Mouse (Mus musculus) G1E (cell line): Measurements from ENCODE around the gene Rftn1. TPM values are rescaled to one million over a fixed set of nuclear protein-coding genes. Genes with fewer than 3 reads are reported as not detected.

Source experiments
- ATAC-seq: 2 replicates; pipeline ENCODE4 v1.8.0; 2016; ENCODE audit warnings: mild to moderate bottlenecking; ENCODE audit not compliant: insufficient number of reproducible peaks, poor library complexity, low FRiP score, severe bottlenecking; ENCODE audit errors: extremely low read depth
- DNase-seq: peaks from one replicate; pipeline ENCODE4 v3.0.0; 2012; ENCODE audit warnings: low spot score
- H3K27me3 ChIP-seq: 2 replicates; pipeline ENCODE4 v1.6.1; 2012; ENCODE audit warnings: mild to moderate bottlenecking, low read length, inconsistent platforms; ENCODE audit not compliant: insufficient read depth
- H3K36me3 ChIP-seq: replicated peaks from 2 replicates; pipeline ENCODE3; 2012; ENCODE audit warnings: mild to moderate bottlenecking, inconsistent platforms
- H3K4me1 ChIP-seq: 2 replicates; pipeline ENCODE4 v1.6.1; 2012; ENCODE audit warnings: low read depth, low read length, inconsistent platforms, mixed read lengths; ENCODE audit not compliant: insufficient read depth
- H3K4me3 ChIP-seq: 2 replicates; pipeline ENCODE4 v1.5.1; 2012; ENCODE audit warnings: low read depth, mild to moderate bottlenecking, inconsistent platforms, low read length, moderate library complexity, mixed read lengths
- H3K9me3 ChIP-seq: replicated peaks from 2 replicates; pipeline ENCODE4 v1.6.1; 2012; ENCODE audit warnings: inconsistent platforms
- CTCF ChIP-seq: IDR thresholded peaks from 2 replicates; pipeline ENCODE4 v1.5.1; 2012; ENCODE audit warnings: low read depth, low read length, inconsistent platforms, mixed read lengths
- GATA1 ChIP-seq: IDR thresholded peaks from 2 replicates; pipeline ENCODE4 v1.6.1; 2012; ENCODE audit warnings: borderline replicate concordance, low read length, inconsistent platforms, mixed read lengths
- GATA2 ChIP-seq: IDR thresholded peaks from 2 replicates; pipeline ENCODE4 v1.6.1; 2012; ENCODE audit warnings: low read depth, low read length, inconsistent platforms, borderline replicate concordance
- POLR2AphosphoS5 ChIP-seq: IDR thresholded peaks from 2 replicates; pipeline ENCODE4 v1.6.1; 2012; ENCODE audit warnings: low read depth, low read length, inconsistent platforms; ENCODE audit not compliant: insufficient replicate concordance
- TAL1 ChIP-seq: conservative IDR thresholded peaks from 2 replicates; pipeline ENCODE4 v1.6.1; 2012; ENCODE audit warnings: low read depth, low read length, inconsistent platforms, mixed read lengths
- polyA plus RNA-seq: library from polyadenylated mRNA; stranded (reverse); fragments of >175 nt; gene quantifications from 2 replicates; pipeline ENCODE4 v1.2.3, GENCODE M21; 2012
- total RNA-seq, 2 experiments: library from RNA; stranded (forward) in 1 of 2; stranded (reverse) in 1 of 2; fragments of 200-1000 nt in 1 of 2; fragments of >200 nt in 1 of 2; fragmentation: Nextera tagmentation in 1 of 2; gene quantifications; 2 replicates each; pipeline ENCODE4 v1.2.3; 2014 to 2017

The Rftn1 gene
- total and polyA plus RNA-seq, 3 experiments: not detected

- peaks cover 70% of the 10 kb centered on the region for H3K9me3 ChIP-seq
- TF ChIP-seq POLR2AphosphoS5 (no peak), GATA1 (no peak), GATA2 (no peak), TAL1 (no peak), CTCF (no peak)
- no peak overlapping the region for H3K4me3 ChIP-seq
- H3K4me1 ChIP-seq: no peaks in the 10 kb centered on the region
- DNase-seq (no peak), ATAC-seq (no peak)
- H3K27me3 ChIP-seq: no peaks in the 10 kb centered on the region
- H3K36me3 ChIP-seq: no peaks in the 10 kb centered on the region
These were observed 171.4 kb downstream of the Rftn1 start for GRCm38 (mm10) chr17:50019090-50019489.

GRCm38 (mm10) chr17:50014708-50015107, 175.8 kb downstream of the Rftn1 start:
- no peak for ATAC-seq
- Histone ChIP-seq H3K27me3 (no peaks in the 10 kb centered on the region), H3K36me3 (no peaks in the 10 kb centered on the region), H3K9me3 (peaks cover 75% of the 10 kb centered on the region), H3K4me3 (no peak overlapping the region), H3K4me1 (no peaks in the 10 kb centered on the region)
- no peak for TF ChIP-seq POLR2AphosphoS5
- TF ChIP-seq GATA1: no peak
- TF ChIP-seq TAL1: no peak
- no peak for TF ChIP-seq GATA2
- no peak for TF ChIP-seq CTCF
- DNase-seq: no peak

GRCm38 (mm10) chr17:50013848-50014247, 176.6 kb downstream of the Rftn1 start:
- Histone ChIP-seq H3K4me3 (no peak overlapping the region), H3K9me3 (peaks cover 68% of the 10 kb centered on the region), H3K4me1 (no peaks in the 10 kb centered on the region), H3K27me3 (no peaks in the 10 kb centered on the region), H3K36me3 (no peaks in the 10 kb centered on the region)
- no peak for DNase-seq
- TF ChIP-seq TAL1 (no peak), GATA1 (no peak), CTCF (no peak), GATA2 (no peak), POLR2AphosphoS5 (no peak)
- ATAC-seq: no peak

DNA sequence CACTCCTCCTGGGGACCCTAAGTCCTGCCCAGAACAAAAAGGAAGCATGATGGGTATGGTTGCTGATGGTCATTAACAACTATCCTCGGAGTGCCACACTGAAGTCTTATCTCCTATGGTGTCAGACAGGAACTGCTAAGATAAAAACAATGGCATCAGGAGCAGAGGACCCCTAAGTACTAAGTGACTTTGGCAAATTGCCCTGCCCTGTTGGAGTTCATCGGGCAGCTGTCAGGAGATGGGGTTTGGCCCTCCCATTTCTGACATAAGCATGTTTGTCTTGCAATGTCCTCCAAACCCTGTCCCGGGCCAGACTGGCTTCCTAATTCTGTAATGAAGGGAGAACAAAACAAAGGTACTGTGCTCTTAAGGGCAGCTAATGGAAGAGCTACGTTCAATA, 180.4 kb downstream of the Rftn1 start:
- no peak for ATAC-seq

DNA sequence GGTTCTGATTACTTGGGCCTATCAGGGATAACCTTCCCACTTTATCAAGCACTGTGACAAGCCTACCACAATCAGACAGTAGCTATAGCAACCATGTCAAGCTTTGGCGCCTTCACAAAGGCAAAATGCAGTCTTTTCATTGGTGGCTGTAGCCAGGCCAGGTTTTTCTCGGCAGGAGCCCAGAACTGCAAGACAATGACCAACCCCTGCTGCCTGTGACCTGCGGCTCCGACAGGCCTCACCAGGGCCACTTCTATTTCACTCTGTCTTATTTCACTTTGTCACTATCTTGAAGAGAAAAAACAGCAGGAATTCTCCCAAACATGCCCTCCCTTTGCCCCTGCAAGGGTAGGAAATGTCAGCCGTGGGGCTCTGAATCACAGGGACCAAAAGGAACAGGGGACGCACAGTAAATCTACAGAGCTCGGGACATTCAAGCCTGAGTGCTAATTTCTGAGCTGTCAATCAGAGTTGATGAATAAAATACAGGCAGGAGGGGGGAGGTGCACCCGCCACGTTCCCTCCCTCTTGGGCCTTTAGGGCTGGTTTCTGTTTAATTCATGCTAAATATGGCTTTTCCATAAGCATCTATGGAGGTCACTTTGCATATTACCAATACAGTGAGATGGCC, 183.6 kb downstream of the Rftn1 start:
- no peak for ATAC-seq
- H3K36me3 ChIP-seq: no peaks in the 10 kb centered on the region
- no peak overlapping the region for H3K4me3 ChIP-seq
- H3K9me3 ChIP-seq: peaks cover 72% of the 10 kb centered on the region
- no peaks in the 10 kb centered on the region for H3K27me3 ChIP-seq
- no peaks in the 10 kb centered on the region for H3K4me1 ChIP-seq
- TF ChIP-seq TAL1 (no peak), GATA1 (no peak), POLR2AphosphoS5 (no peak), CTCF (no peak), GATA2 (no peak)
- no peak for DNase-seq

More for the DNA sequence above, 180.4 kb downstream of the Rftn1 start:
- no peak for TF ChIP-seq TAL1
- no peak for TF ChIP-seq POLR2AphosphoS5
- TF ChIP-seq CTCF: no peak
- no peak for TF ChIP-seq GATA2
- no peak for TF ChIP-seq GATA1
- Histone ChIP-seq H3K36me3 (no peaks in the 10 kb centered on the region), H3K27me3 (no peaks in the 10 kb centered on the region), H3K4me3 (no peak overlapping the region), H3K4me1 (no peaks in the 10 kb centered on the region), H3K9me3 (peaks cover 69% of the 10 kb centered on the region)
- DNase-seq: no peak

DNA sequence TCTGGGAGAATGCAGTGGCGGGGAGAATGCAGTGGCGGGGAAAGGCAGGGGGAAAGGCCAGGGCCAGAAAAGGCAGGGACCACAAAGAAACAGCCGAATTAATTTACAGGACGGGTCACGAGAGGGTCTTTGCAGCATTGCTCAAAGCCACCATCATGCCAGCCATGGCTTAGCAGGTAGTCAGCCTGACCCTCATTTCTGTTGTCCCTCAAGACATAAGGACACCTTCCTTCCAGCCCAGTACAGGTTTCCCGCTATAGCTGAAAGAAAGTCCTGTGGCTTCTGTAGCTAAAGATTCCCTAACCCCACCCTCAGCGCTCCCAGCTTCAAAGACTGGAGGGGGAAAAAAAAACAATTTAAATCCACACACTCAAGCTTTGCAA, 184.1 kb downstream of the Rftn1 start:
- DNase-seq: no peak
- no peaks in the 10 kb centered on the region for H3K36me3 ChIP-seq
- no peak for ATAC-seq
- H3K9me3 ChIP-seq: peaks cover 73% of the 10 kb centered on the region
- no peaks in the 10 kb centered on the region for H3K27me3 ChIP-seq
- TF ChIP-seq TAL1 (no peak), CTCF (no peak), POLR2AphosphoS5 (no peak)
- no peak overlapping the region for H3K4me3 ChIP-seq
- H3K4me1 ChIP-seq: no peaks in the 10 kb centered on the region

DNA sequence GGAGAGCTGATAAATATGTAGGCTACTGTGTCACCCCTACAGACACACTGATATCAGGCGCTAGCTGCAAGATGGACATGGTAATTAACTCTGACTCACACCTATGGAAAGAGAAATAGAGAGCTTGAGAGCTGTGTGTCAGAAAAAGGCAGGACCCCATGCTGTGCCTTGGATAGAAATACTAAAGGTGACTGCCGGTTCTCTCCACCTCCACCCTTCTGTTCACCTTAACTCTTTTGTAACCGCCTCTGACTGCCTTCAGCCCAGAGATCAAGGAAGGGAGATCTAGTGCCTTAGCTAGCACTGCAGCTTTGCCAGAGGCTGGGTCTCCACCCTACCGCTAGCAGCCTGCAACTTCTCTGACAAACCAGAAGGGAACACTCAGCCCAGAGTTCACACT, 187.3 kb downstream of the Rftn1 start:
- Histone ChIP-seq H3K27me3 (no peaks in the 10 kb centered on the region), H3K36me3 (no peaks in the 10 kb centered on the region), H3K9me3 (peaks cover 80% of the 10 kb centered on the region), H3K4me1 (no peaks in the 10 kb centered on the region), H3K4me3 (no peak overlapping the region)
- ATAC-seq (no peak), DNase-seq (no peak)
- no peak for TF ChIP-seq CTCF
- TF ChIP-seq GATA2: no peak
- no peak for TF ChIP-seq GATA1
- no peak for TF ChIP-seq TAL1
- no peak for TF ChIP-seq POLR2AphosphoS5
